Mouse (Mus musculus) liver, postnatal 0 days (tissue): ENCODE data around the gene Nudt16l1.

Source experiments
- CTCF ChIP-seq: sonication (generic); IDR thresholded peaks from 2 replicates; pipeline ENCODE4 v1.5.1; 2016; ENCODE audit warnings: antibody characterized with exemption, low read depth
- EP300 ChIP-seq: IDR thresholded peaks from 2 replicates; pipeline ENCODE4 v1.6.1; 2016; ENCODE audit warnings: antibody characterized with exemption, low read depth, mild to moderate bottlenecking

- TF ChIP-seq CTCF = peak; percentile 97
- TF ChIP-seq EP300 = no peak
Observed at GRCm38 (mm10) chr16:4913783-4914735, 24.5 kb upstream of the Nudt16l1 start.
